Mouse (Mus musculus) fibroblast of lung, adult 2 months (primary cell): ENCODE measurements around the gene BC048679.

Source experiments
- DNase-seq: peaks from one replicate; pipeline ENCODE4 v3.0.0-alpha.2; 2011; ENCODE audit warnings: low read depth

BC048679 gene

GRCm38 (mm10) chr7:81476833-81477232, 21.2 kb downstream of the BC048679 start:
- no peak for DNase-seq

DNA sequence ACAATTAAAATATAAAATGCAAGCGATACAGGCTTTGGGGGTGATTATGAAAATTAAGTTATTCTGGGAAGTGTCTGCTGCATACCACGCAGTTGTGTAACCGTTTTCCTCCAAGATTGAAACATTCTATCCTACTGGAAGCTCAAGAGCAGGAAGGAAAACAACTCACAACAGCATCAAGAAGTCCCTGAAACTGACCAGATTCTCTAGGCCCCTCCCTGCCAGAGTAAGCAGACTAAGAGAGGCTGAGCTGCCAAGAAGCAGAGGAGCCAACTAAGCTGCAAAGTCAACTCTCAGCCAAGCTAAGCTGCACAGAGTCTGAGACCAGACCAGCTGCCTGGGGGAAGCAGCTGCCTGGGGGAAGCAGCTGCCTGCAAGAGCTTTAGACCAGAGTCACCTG, 22.9 kb downstream of the BC048679 start:
- no peak for DNase-seq

DNA sequence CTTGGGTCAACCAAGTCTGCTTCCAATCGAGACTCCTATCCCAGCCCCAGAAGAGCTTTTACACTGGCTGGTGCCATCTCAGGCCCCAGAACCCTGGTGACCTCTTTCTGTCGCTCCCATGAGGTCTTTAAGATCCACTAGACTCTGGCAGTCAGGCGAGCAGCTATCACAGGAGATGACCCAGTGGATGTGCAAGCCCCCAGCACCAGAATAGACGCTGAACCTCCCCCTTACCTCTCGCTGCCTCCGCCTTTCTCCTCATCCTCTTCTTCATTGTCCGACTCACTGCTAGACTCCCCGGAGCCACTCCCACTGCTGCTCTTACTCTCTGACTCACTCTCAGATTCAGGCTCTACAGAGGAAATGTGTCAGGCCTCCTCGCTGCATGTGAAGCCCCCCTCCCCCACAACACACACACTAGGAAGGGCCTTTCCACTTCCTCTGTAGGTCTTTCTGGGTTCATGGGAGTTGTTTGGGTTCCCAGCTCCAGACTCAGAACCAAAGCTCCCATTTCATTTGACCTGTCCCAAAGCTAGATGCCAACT, 33.1 kb downstream of the BC048679 start:
- no peak for DNase-seq

DNA sequence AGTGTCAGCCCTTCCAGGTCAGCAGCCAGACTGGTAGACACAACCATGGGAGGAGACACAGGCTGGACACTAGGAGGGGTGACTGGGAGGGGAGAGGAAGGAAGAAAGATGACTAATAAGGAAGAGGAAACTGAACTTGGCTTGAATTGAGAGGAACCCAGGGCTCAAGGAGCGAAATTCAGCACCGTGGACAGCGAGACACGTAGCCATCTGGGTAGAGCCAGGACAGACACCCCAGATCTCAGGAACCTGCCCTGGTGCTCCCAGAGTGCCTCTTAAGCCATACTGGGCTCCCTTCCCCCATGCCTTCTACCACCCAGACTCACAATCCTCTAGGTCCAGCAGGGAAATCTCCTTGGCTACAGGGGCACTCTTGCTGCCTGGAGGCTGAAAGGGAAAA, 34.0 kb downstream of the BC048679 start:
- no peak for DNase-seq

GRCm38 (mm10) chr7:81462815-81463214, 35.3 kb downstream of the BC048679 start:
- DNase-seq = no peak

DNA sequence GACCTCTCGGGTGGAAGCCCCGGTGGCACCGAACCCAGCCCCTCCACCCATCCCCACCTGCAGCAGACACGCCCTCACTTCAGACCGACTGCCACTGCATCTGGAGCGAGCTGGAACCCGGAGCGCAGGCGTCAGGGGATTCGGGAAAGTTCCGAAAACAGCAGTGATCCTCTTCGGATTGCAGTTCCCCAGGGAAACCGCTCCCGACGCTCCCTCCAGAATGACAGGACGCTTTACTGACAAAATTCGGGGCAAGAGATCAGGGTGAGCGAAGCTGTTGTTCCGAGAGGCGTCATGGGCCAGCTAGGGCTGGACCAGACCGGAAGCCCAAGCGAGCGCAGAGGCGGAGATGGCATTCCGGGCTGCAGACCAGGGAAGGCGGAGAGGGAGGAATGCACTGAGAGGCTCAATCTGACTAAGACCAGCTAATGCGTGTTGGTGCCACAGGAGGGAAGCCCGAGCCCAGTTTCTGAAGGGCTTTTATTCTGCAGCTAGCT, 42.9 kb downstream of the BC048679 start, which contains the start of gene Cpeb1:
TSS of gene Cpeb1 (minus strand) at position 311 of the 497 bp plus-strand sequence.
- DNase-seq = peak; percentile 84

GRCm38 (mm10) chr7:81454331-81455039, 43.6 kb downstream of the BC048679 start:
- no peak for DNase-seq

DNA sequence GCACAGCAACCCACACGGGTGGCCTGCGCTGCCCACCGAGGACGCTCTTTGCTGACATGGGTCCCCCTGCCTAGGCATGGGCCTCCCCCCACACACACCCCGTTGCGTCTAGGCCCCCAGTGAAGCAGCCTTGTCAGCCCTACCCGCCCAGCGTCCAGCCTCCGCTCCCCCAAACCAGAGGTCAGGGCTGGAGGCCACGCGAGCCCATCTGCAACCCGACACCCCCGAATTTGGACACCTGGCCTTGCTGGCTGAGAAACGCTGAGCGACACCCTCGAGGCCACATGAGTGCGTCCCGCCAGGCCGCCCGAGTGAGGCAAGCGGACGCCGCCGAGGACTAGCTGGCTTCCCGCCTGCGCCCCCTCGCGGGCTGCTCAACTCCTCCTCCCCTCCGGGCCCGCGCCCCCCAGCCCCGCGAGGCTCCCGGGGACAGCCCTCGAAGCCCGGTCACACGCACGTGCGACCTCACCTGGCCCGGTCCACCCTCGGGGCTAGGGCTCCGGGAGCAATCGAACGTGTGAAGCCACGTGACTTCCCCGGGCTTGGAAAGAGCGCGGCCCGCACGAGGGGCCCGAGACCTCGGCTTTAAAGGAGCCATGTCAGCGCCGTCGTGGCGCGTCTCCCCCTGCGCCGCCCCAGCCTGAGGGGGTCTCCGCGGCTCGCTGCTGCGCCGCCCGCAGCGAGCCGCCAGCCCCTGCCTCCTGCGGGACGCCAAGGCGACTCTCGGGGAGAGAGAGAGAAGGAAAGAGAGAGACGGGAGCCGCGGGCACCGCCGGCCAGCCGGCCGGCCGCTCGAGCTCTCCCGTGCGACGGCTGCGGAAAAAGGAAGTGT, 44.4 kb downstream of the BC048679 start:
- DNase-seq = no peak

DNA sequence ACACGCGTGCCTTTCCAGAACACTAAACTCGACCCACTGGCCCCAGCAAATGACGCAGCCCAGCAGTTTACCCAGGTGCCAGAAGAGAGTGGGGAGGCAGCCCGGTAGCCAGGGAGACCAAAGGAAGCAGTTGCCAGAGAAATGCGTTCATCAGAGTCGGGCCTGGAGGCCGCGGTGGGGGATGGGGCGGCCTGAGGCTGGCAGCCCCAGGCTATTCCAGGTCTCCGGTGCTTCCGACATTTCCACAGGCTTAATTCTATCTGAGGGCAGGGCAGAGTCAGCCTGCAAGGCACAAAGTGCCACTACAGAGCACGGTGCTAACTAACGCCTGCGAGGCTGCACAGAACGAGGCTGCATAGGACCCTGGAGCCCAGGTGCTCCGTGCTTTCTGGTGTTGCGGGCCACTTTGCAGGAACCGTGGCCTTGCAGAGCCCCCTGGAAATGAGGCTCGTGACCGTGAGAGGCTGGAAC, 45.1 kb downstream of the BC048679 start:
- DNase-seq = no peak
